Mouse (Mus musculus): ENCODE data around the gene Smc5.

DNA sequence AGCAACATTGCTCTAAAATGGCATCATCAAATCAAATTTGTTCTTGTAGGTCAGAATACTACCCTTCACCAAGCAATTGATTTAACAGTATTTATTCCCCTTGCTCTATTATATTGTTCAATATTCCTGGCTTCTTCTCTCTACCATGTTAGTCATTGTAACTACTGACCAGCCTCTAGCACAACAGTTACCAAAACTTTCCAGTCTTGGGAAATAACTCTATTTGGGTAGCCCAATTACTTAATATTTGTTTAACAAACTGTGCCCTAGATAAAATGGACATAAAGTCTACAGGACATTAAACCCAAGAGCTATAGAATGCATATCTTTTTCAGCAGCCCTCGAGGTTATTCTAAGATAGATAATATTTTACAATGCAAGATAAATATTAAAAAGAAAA is 15.6 kb upstream of the Smc5 start:
- TF ChIP-seq CTCF (IDR thresholded peaks at IDR 0.05; ENCODE audit: extremely low read depth, insufficient read length, insufficient replicate concordance, low read depth, low read length) = no peak
- TF ChIP-seq POLR2A (IDR thresholded peaks at IDR 0.05; ENCODE audit: low read depth, low read length) = no peak
